Mouse (Mus musculus): ENCODE data around the gene Zfp292.

Gene Zfp292

DNA sequence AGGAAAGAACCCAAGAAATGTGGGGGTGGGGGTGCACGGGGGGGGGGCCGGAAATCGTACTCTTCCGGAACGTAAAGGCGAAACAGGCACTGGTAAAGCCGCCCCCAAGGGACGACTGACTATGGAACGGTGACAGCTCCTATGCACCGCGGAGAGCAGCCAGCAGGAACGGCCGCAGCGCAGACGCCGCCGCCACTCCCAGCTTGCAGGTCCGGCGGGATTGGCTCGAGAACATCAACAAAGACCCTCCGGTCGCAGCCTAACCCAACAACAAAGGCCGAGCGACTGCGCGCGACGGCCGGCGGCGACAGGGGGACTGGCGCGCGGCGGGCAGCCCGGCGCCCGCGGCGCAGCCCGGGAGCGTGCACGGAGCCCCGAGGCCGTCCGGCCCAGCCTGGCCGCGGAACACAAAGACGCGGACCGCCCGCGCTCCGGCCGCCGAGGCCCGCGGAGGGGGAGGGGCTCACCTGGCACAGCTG lies 430 bp downstream of the Zfp292 start:
- DNase-seq (ENCODE audit: low spot score) = no peak

DNA sequence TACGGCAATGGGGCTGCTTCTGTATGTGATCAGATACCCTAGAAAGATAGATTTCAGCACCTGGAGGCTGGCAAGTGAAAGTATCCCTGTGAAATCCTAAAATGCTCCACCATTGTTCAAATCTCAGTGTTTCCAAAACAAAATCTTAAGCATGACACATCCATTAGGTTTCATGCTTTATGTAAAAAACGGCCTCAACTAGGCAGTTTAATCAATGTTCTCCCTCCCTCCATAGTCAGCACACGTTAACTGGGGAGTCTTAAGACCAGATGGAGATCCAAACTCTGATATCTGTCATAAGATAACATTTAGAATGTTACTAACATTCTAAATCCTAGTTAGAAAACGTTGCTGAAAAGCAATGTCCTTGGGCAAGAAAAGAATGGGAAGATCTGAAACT lies 909 bp downstream of the Zfp292 start:
- no peak for DNase-seq (ENCODE audit: low spot score)

DNA sequence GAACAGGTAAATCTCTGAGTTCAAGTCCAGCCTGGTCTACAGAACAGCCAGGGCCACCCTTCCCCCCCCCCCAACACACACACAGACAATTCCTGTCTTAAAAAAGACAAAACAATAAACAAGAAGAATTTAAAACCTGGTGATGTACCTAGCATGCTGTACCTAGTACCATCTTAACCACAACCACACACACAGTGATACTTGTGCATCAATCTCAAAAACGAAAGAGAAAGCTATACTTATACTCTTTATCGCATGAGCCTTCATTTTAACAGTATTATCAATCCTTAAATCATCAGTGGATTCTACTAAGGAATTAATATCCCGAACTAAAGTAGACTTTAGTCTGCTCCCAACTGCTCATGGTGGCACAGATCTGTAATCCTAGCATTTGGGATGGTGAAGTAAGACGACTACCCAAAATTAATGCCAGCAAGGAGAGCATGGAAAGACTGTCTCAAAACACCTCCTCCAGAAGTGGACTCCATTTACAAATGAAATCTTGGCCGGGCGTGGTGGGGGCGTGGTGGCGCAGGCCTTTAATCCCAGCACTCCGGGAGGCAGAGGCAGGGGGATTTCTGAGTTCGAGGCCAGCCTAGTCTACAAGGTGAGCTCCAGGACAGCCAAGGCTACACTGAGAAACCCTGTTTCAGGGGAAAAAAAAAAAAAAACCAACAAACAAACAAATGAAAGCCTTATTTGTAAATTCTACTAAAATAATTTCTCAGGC lies 1.7 kb downstream of the Zfp292 start:
- DNase-seq (ENCODE audit: low spot score) = no peak

DNA sequence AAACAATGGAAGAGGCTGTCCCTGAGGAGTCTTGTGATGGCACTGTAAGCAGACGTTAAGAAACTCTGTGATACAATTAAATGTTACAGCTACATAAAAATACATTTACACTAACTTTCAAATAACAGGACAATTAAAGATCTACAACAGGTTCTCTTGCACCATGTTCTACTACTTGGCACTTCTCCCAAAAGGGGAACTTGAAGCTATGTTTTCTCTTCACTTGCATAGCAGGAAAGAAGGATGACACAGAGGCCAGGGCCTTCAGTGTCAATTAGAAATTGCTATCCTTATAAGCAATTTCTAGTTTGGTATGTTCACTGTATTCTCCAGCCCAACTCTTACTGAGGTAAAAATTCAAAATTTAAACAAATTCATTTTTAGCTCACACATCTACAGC lies 8.5 kb downstream of the Zfp292 start:
- DNase-seq (ENCODE audit: low spot score) = no peak

DNA sequence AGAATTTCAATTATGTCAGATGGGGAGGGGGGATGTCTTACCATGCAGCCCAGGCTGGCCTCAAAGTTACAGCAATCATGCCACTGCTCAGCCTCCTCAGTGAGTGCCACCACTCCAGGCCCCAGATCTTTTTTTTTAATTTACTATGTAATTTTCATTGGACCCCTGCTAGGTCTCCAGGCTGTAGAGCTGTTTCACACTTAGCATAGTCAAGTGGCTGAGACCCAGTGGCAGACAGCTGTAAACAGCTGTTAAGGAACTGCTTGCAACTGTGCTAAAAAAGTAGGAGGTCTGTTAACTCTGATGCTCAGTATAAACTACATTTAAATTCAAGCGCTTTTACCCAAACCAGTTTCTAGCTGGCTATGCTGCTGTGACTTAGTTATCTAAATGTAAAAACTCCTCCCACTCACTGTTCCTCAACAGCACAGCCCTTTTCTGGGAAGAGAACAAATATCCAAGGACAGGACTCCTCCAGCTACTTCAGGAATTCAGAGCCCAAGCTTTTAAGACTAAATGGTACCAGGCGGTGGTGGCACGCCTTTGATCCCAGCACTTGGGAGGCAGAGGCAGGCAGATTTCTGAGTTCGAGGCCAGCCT lies 9.8 kb downstream of the Zfp292 start:
- no peak for DNase-seq (ENCODE audit: low spot score)

DNA sequence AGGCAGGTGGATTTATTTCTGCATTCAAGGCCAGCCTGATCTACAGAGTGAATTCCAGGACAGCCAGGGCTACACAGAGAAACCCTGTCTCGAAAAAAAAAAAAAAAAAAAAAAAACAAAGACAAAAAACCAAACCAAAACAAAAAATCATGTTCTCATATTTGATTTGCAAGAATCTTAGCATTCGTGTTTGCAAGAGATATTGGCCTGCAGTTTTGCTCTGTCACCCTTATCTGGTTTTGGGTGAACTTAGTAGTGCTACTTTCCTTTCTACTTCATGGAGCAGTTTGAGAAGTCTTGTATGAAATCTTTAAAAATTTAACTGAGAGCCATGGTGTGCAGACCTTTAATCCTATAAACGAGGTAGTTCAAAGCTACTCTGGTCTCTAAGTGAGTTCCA lies 12.9 kb downstream of the Zfp292 start:
- DNase-seq (ENCODE audit: low spot score) = no peak

DNA sequence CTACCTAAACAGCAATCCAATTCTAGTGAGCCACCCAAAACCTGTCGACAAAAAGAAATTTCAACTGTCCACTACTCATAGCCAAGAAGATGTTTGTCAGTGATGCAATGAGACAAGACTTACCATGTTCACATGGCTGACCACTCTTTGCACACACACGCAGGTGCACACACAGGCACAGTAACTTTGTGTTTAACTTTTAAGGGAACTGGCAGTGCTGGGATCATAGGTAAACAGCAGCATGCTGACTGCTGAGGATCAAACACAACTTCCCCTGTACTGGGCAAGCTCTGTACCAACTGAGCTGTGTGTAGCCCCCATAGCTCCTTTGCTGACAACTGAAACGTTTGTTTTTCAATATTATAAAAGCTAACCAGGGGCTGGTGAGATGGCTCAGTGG lies 21.3 kb downstream of the Zfp292 start:
- DNase-seq (ENCODE audit: low spot score) = no peak

DNA sequence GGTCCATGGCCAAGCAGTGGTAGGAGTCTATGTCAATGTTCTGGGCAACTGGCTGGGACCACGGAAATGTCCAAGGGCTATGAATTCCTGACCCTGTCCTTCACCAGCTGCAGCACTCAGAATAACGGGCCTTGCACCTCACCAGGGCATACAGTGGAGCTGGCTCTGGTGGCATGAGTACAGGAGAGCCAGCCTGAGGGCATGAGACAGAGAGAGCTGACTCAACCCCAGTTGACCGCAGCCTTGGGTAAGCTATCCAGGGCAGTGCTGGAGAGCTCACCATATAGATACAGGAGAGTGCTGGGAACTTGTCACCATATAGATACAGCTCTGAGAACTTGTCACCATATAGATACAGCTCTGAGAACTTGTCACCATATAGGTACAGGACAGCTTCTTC lies 23.3 kb downstream of the Zfp292 start:
- no peak for DNase-seq (ENCODE audit: low spot score)

DNA sequence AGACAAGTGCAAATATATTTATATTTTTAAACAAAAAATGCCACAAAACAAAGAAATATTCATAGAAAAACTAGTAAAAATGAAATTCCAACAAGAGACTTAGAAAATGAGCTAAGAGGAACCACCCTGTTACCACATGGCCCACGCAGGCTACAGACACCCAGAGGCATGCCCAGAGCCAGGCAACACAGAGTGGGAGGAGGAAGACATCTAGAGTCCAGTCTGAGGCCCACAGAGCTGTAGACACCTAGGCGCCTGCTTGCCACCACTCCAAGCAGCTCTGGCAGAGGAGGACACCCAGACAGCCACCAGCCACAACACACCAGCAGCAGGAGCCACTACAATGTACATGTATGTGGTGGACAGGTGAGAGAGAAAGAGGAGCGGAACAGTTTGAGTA lies 23.9 kb downstream of the Zfp292 start:
- DNase-seq (ENCODE audit: low spot score) = no peak

DNA sequence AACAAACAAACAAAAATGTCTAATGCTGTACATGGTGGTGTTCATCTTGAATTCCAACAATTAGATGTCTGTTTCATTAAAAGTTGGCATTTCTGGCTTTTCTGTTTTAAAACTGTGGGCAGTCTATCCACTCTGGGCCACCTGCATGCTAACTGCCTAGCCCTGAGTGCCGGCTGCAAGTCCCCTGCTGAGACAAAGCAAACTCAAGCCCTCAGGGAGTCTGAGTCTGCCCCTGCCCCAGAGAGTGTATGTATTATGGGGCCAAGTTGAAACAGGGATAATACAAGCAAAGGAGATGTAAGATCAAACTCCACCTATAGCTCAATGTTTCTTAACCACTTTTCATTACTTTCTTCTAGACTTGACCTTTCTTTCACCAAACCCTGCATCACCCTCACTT lies 26.8 kb downstream of the Zfp292 start:
- DNase-seq (ENCODE audit: low spot score) = no peak

DNA sequence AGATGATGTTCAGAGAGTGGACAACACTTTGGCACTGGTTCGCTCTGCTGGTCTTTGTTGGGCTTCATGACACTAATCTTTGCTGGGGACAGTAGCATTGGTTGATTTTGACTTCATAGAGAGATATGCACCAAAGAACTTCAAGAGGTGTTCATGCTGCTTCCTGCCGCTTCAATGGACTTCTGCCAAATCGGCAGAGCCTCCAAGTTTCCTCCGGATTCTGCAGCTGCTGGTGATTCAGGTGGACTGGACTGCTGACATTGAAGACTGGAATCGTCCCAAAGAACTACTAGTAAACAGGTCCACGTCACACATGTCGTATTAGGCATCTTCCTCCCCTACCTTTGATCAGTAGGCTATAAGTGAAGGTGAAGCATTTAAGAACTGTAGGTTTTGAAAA lies 30.7 kb downstream of the Zfp292 start:
- no peak for DNase-seq (ENCODE audit: low spot score)

DNA sequence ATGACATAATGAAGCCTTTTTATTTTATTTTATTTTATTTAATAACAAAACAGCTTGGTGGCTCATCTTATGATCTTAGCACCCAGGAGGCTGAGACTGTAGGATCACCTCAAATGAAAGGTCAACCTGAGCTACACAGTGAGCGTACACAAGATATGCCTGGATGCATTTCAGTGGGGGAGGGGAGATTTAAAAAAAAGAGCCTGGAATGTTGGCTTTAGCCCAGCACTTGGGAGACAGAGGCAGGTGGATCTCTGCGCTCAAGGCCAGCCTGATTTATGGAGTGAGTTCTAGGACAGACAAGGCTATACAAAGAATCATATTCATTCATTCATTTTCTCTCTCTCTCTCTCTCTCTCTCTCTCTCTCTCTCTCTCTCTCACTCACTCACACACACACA lies 32.6 kb downstream of the Zfp292 start:
- no peak for DNase-seq (ENCODE audit: low spot score)

DNA sequence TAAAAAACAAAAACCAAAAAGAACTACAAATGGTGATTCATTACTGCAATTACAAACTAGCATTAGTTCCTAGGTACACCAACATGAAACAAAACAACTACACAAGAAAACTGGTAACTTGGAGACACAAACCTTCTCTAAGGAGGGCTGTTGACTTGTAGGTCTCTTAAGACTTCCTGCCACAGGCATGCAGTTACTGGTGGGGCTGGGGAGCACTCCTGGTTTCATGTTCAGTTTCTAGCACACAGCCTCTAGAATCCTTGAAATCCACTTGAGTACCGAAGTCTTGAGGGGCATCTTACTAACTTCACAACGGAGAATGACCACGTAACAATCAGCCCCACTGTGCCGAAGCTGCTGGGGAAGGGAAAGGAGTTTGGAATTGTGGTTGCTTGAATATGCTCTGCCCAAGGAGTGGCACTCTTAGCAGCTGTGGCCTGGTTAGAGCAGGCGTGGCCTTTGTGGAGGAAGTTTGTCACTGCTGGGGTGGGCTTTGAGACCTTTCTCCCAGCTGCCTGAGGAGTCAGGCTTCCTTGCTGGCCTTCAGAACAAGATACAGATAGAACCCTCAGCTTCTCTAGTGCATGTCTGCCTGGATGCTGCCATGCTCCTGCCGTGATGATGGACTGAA lies 35.0 kb downstream of the Zfp292 start:
- DNase-seq (ENCODE audit: low spot score) = no peak

DNA sequence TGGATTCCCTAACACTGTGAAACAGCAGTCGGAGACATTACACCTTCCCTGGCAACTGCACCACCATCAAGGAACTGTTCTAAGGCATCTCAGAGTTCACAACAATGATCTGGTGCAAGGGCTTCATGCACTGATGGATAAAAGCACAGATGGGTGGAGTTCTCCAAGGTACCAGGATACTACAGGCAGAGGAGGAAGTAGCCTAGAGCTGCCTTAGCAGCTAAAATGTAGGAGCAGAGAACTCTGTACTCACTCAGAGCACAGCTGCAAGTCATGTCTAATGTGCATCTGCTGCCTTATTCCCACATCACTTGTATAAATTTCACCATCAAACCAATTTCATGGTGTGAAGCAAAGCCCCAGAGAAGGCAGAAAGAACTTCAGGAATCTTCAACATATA lies 38.9 kb downstream of the Zfp292 start:
- DNase-seq (ENCODE audit: low spot score) = no peak

DNA sequence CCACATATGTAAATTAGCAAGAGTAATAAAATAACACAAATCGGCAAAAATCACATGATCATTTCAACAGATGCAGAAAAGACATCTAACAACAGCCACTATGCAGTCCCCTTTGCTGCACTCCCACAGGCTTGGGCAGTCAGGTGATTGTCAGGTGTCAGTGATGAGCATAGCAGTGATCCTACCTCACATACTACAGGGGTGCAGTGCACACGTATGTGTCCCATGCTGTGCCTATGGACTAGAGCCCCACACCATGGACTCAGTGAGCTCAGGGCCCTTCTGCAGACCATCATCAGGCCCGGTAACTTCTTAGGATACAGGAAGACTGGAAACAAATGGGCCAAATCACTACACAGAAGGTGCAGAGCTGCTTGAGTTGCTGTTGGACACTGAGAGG lies 39.9 kb downstream of the Zfp292 start:
- DNase-seq (ENCODE audit: low spot score) = no peak

DNA sequence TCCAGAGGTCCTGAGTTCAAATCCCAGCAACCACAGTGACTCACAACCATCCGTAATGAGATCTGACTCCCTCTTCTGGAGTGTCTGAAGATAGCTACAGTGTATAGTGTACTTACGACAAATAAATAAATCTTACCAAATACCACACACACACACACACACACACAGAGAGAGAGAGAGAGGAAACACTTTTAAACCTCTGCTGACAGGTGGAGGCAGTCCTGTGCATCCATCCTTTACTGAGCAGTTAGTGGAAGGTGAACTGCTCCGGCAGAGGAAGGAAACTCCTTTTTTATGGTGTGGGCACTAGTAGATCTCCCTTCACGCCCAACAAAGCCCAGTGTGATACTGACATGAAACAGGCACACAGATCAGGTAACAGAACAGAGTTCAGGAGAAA lies 51.3 kb downstream of the Zfp292 start:
- no peak for DNase-seq (ENCODE audit: low spot score)

DNA sequence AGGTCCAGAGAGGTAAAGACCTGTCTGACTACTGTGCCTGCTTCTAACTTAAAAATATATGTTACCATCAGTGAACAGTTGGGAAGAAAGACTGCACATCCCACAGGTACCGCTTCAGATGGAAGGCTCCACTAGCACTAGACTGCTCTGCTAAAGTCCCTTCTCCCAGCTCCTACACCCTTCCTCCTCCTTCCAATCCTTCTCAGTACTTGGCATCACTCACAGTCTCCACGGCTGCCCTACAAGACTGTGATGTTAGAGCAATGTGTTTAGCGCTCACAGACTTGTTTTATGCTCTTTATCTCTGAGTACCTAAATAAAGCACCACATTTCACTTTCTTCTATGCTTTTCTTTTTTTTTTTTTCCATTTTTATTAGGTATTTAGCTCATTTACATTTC lies 53.3 kb downstream of the Zfp292 start:
- no peak for DNase-seq (ENCODE audit: low spot score)

DNA sequence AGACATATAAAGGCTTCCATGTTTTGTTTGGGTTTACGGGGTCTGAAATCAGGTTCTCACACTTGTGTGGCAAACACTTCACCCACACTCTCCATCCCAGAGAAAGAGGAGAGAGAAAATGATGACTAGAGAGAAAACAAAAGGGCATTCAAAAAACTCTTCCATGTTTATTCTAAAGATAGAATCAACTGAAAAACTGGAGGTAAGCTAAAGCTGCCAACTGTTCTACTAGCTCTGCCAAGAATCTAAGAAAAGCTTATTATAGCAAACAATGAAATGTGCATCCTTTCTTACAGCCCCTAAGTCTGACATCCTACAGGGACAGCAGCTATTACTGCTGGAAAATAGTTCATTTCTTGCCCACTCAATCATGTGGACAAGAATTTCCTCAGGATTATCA lies 58.9 kb downstream of the Zfp292 start:
- no peak for DNase-seq (ENCODE audit: low spot score)

DNA sequence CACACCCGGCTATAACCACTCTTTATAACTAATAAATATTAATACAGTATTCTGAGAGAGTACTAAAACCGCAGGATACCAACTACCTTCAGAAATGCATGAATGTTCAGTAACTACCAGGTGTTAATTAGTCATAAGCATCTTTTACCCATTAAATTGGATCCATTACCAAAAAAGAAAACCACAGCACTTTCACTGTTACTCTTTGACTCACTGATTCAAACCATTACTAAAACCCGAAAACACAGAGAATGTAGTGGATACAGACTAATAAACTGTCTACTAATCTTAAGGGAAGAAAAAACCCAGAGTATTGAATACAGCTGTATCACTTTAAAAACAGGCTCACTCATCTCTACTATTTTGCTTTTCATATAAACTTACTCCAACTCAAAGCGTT lies 62.9 kb downstream of the Zfp292 start:
- no peak for DNase-seq (ENCODE audit: low spot score)

DNA sequence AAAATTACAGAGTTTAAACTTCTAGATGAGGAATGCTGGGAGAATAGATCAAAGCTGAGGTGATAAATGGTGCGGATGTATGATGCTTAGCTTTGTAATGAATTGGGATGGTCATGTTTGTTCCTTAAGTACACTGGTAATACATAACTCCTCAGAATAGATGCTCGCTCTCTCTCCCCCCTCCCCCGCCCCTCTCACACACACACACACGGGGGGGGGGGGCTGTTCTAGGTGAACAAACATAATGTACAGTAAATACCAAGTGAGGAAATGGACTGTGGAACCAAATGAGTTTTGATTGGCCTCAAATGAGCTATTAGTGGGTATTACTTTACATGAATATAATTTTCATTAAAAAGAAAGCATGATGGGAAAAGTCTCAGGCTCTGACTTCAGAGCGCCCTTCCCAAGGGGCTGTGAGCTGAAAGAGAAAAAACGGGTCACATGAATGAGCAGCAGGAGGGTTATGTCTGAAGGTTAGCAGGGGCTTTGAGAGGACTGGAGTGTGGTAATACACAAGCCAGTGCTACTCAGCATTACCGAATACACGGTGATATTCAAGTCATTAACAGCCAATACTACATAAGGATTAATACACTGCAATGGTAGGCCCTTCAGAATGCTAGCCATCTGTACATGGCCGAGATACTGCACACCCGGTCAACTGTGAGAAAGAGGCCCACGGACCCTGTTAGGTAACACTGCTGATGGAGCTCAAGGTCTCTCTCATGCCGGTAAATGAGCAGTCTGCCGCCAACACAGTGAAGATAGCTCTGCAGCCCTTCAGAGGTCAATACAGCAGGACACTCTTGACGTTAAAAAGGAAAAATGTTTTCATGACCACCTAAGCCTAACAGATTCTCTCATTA lies 81.4 kb downstream of the Zfp292 start:
- no peak for DNase-seq (ENCODE audit: low spot score)

DNA sequence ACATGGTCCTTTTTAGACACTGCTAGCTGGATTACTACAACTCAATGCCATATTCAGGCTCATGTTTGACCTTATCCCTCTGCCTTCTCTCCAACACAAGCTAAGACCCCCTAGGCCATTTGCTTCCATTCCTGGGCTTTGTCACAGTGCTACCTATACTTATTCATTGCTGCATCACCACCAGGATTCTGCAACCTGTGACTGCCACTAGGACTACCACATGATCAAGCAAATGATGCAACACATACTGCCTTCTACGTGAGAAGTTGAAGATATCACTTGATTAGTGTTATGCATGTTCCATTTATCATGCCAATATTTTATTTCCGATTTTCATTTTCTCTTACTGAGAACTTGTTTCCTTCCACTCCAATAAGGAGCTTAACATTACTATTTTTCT lies 84.8 kb downstream of the Zfp292 start:
- no peak for DNase-seq (ENCODE audit: low spot score)

DNA sequence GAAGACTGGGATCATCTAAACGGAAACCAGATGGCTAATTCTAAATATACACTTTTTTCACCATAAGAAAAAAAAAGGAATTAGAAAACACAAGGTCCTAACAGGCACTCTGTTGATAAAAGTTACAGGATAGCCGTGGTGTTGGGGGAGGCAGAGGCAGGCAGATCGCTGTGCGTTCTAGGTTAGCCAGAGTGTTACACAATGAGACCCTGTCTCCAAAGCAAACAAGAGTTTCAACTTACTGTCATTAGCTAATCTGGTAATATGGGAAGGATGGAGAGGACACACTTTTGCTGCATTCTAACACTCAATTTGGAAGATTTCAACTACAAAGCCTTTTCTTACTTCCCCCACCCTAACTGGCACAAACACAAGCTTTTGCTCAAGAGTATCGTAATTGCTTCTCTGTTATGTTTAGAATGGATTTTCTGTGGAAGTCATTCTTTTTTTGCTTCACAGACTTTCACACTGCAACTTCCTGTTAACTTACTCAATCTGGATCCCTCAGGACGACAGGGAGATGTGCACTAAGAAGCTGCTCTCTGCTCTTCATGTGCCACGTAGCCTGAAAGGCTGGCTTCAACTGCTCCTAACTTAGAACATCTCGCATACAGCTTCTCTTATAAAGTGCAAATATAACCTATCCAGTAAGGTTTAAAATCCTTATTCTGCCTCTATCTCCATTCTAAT lies 85.3 kb downstream of the Zfp292 start:
- DNase-seq (ENCODE audit: low spot score) = no peak

Data from ovary, postnatal 10 days (tissue).